Mouse (Mus musculus): ENCODE measurements around the gene Cs. TPM values are rescaled to one million over a fixed set of nuclear protein-coding genes. Genes with fewer than 3 reads are reported as not detected.
A peak's percentile ranks its signal among the peaks of the same experiment; 100 is the strongest.

The Cs gene
- polyA plus RNA-seq, 1 experiment from 2014 or later: 179 TPM

DNA sequence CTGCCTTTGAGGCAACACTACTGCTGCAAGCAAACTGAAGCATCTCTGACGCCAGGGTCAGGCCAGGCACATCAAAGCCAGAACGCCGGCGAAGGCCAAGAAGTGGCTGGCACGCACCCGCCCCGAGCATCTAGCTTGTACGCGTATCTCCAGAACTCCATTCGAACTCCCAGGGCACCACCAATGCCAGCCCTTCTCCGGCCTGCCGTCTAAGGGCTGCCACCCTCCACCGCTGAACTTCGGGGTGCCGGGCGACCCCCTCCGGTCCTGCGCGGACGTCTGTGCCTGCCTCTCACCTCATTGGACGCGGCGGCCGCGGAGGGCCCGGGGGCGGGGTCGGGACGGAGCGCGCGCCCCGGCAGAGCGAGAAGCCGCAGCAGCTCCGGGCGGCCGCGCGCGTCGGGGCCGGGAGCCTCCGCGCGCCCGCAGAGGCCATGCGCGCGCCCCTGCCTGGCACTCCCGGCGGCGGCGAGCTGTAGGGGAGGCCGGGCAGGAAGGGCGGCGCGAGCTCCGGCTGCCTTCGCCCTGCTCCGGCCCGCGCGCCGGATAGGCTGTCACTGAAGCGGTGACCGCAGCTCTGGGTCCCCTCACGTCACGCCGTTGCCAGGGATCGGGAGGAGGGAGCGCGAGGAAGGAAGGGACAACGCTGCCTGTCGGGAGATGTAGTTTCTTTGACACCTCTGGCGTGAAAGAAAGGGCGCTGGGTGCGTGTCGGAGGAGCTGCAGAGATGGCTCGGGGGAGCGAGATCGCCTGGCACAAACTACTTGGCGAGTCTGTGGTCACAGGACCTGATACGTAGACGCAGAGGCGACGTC lies 31.1 kb downstream of the Cs start, which contains the start of gene Coq10a:
Gene Coq10a (minus strand): TSS at position 596 of the 816 bp plus-strand sequence.
- peak; percentile 88 for ATAC-seq (ENCODE audit: insufficient number of reproducible peaks, insufficient read depth, low FRiP score, low TSS enrichment, low read depth)
- H3K27me3 ChIP-seq: no peaks in the 10 kb centered on the region
- under 1% methylated on average over 87 of the region's 87 CpGs for WGBS

DNA sequence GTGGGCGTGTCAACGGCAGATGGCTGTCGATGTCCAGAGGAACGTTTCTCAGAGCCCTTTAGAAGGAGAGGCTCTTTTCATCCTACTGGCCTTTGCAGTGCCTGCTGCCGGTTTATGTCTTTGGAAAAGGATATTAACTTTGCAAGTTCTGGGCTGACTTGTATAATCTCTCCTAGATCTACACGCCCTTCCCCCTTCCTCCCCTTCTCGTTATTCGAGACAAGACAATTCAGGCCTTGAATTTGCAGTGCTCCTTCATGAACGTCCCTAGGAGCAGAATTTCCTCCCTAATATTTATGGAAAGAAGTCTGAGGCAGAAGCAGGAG lies 31.6 kb downstream of the Cs start:
- Histone ChIP-seq H3K27ac (peak overlapping the region; percentile 96), H3K4me2 (peak overlapping the region; percentile 89), H3K27me3 (no peaks in the 10 kb centered on the region), H3K9me3 (no peaks in the 10 kb centered on the region), H3K9ac (peak overlapping the region; percentile 85), H3K36me3 (peaks cover 14% of the 10 kb centered on the region), H3K4me3 (peak overlapping the region; percentile 70), H3K4me1 (peaks cover 14% of the 10 kb centered on the region)
- WGBS: 8% methylated on average over 9 of the region's 9 CpGs
- ATAC-seq (ENCODE audit: insufficient number of reproducible peaks, insufficient read depth, low FRiP score, low TSS enrichment, low read depth): no peak

More for the DNA sequence above, 31.1 kb downstream of the Cs start, which contains the start of gene Coq10a:
- H3K4me2 ChIP-seq: peak within 1 kb of the TSS; percentile 89
- peak within 1 kb of the TSS; percentile 85 for H3K9ac ChIP-seq
- peak within 1 kb of the TSS; percentile 70 for H3K4me3 ChIP-seq
- peak within 1 kb of the TSS; percentile 96 for H3K27ac ChIP-seq
- no peaks in the 10 kb centered on the region for H3K9me3 ChIP-seq
- H3K36me3 ChIP-seq: peaks cover 19% of the 10 kb centered on the region
- peaks cover 14% of the 10 kb centered on the region for H3K4me1 ChIP-seq

DNA sequence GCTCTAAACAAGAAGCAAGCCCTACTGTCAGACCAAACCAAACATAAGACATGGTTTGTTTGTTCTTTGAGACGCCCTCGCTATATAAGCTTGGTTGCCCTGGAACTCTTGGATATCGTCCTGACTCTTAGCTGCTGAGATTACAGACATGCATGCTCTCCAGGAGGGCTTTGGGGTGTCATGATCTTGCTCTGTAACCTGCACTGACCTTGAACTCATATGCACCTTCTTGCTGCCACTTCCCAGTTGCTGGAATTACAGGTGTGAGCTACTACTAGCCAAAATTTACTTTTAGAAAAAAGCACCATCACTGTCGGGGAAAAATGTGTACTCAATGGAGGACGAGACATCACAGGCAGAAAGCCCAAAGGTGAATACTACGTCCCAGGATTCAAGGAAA lies 32.1 kb downstream of the Cs start:
- Histone ChIP-seq H3K4me3 (peak overlapping the region; percentile 70), H3K4me1 (peaks cover 14% of the 10 kb centered on the region), H3K4me2 (peak overlapping the region; percentile 89), H3K9me3 (no peaks in the 10 kb centered on the region), H3K9ac (peak overlapping the region; percentile 85; the same call in 1 of the 2 replicates), H3K27me3 (no peaks in the 10 kb centered on the region), H3K36me3 (peaks cover 11% of the 10 kb centered on the region), H3K27ac (peak overlapping the region; percentile 96)
- no peak for ATAC-seq (ENCODE audit: insufficient number of reproducible peaks, insufficient read depth, low FRiP score, low TSS enrichment, low read depth)
- WGBS: 73% methylated on average over 6 of the region's 6 CpGs

DNA sequence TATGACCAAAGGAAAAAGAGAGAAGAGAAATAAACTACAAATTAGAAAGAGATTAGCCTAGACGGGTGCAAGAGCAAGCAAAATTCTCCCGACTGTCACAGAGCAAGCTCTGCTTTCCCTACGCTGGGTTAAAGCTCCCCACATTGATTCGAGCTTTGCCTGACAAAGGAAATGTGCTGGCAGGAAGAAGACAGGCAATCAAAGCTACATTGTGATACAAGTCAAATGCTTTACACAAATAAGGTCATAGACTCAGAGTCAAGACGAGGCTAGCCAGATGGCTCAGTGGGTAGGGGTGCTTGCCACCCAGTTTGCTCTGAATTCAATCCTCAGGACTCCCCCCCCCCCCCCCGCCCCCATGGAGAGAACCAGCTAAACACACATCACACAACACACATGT lies 32.5 kb downstream of the Cs start:
- Histone ChIP-seq H3K9me3 (no peaks in the 10 kb centered on the region), H3K36me3 (peaks cover 7% of the 10 kb centered on the region), H3K27me3 (no peaks in the 10 kb centered on the region), H3K4me2 (no peak overlapping the region), H3K4me3 (no peak overlapping the region), H3K27ac (no peak overlapping the region), H3K4me1 (peaks cover 14% of the 10 kb centered on the region), H3K9ac (no peak overlapping the region)
- ATAC-seq (ENCODE audit: insufficient number of reproducible peaks, insufficient read depth, low FRiP score, low TSS enrichment, low read depth): no peak
- 68% methylated on average over 6 of the region's 6 CpGs for WGBS

DNA sequence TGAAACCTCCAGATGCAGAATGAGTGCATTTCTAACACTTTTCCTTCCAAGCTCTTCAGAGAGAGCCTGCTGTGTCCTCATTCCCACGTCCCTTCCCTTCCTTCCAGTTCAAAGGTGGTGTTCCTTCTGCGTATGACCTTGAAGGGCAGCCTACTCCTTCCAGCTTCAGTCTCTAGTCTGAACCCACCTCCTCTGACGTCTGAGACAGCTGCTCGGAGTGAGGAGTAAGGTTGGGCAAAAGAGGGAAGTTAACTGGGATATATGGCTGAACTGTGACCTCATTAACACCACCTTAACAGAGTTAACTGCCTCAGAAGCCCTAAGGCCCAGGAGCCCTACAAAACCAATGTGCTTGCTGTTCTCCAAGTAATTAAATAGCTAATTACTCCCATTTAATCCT lies 33.1 kb downstream of the Cs start:
- H3K4me1 ChIP-seq: peaks cover 14% of the 10 kb centered on the region
- H3K9me3 ChIP-seq: no peaks in the 10 kb centered on the region
- H3K4me3 ChIP-seq: no peak overlapping the region
- H3K4me2 ChIP-seq: no peak overlapping the region
- ATAC-seq (ENCODE audit: insufficient number of reproducible peaks, insufficient read depth, low FRiP score, low TSS enrichment, low read depth): no peak
- no peaks in the 10 kb centered on the region for H3K27me3 ChIP-seq
- H3K27ac ChIP-seq: no peak overlapping the region
- WGBS: 50% methylated on average over 4 of the region's 4 CpGs
- H3K36me3 ChIP-seq: peaks cover under 1% of the 10 kb centered on the region
- no peak overlapping the region for H3K9ac ChIP-seq

DNA sequence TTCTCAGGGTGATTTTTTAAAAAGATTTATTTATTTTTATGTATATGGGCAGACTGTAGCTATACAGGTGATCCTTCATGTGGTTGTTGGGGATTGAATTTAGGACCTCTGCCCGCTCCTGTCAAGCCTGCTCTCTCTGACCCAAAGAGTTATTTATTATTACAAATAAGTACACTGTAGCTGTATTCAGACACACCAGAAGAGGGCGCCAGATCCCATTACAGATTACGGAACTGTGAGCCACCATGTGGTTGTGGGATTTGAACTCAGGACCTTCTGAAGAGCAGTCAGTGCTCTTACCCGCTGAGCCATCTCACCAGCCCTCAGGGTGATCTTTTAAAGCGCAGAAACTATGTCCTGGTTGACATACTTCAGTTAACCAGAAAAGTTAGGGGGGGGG lies 34.6 kb downstream of the Cs start:
- H3K4me1 ChIP-seq: peaks cover 21% of the 10 kb centered on the region
- ATAC-seq (ENCODE audit: insufficient number of reproducible peaks, insufficient read depth, low FRiP score, low TSS enrichment, low read depth): no peak
- no peak overlapping the region for H3K4me2 ChIP-seq
- no peaks in the 10 kb centered on the region for H3K36me3 ChIP-seq
- H3K9me3 ChIP-seq: no peaks in the 10 kb centered on the region
- H3K27me3 ChIP-seq: no peaks in the 10 kb centered on the region
- WGBS: 79% methylated on average over 5 of the region's 5 CpGs
- H3K27ac ChIP-seq: no peak overlapping the region
- no peak overlapping the region for H3K4me3 ChIP-seq
- H3K9ac ChIP-seq: no peak overlapping the region

DNA sequence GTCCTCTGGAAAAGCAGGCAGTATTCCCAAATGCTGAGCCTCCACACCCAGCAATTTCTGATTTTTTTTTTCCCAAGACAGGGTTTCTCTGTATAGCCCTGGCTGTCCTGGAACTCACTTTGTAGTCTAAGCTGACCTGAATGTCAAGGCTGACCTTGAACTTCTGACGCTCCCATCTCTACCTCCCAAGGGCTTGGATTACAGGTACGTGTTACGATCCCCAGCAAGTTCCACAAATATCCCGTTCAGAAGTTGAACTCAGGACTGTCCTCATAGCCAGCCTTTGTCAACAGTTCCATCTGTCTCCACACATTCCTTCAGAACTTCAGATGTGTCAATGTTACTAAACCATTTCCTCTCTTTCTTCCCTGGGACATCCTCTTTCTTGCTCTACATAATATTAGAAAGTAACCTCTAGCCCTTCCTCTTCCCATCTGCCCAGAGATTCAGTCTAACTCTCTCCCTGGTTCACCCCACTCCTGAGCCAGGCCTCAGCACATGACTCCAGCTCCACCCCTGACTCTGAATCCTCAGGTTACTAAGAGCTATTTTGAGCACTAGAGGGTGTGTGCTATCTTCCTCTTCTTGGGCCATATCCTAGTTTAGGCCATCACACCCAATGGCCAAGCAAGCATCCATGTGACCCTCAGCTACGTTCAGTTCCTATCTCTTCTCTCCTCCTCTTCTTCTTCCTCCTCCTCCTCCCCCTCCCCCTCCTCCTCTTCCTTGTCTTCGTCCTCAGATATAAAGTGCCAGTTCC lies 35.6 kb downstream of the Cs start:
- H3K4me2 ChIP-seq: no peak overlapping the region
- peaks cover 19% of the 10 kb centered on the region for H3K4me1 ChIP-seq
- ATAC-seq (ENCODE audit: insufficient number of reproducible peaks, insufficient read depth, low FRiP score, low TSS enrichment, low read depth): no peak
- no peak overlapping the region for H3K9ac ChIP-seq
- H3K4me3 ChIP-seq: no peak overlapping the region
- no peaks in the 10 kb centered on the region; the same call in 1 of the 2 replicates for H3K36me3 ChIP-seq
- H3K9me3 ChIP-seq: no peaks in the 10 kb centered on the region
- no peaks in the 10 kb centered on the region for H3K27me3 ChIP-seq
- no peak overlapping the region for H3K27ac ChIP-seq
- WGBS: 77% methylated on average over 6 of the region's 6 CpGs

DNA sequence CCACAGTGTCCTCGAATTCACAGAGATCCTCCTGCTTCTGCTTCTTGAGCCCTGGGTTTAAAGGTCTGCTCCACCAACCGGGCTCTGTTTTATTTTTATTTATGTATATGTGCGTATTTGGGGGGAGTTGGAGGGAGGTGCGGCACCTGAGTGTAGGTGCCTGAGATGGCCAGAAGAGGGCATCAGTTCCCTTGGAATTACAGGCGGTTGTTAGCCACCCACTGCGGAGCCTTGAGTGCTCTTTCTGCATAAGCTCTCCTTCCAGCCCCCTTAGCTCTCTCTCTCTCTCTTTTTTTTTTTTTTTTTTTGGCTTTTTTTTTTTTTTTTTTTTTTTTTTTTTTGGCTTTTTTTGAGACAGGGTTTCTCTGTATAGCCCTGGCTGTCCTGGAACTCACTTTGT lies 36.9 kb downstream of the Cs start:
- H3K4me2 ChIP-seq: no peak overlapping the region
- H3K9me3 ChIP-seq: no peaks in the 10 kb centered on the region
- H3K36me3 ChIP-seq: peaks cover 12% of the 10 kb centered on the region
- H3K4me3 ChIP-seq: no peak overlapping the region
- no peak for ATAC-seq (ENCODE audit: insufficient number of reproducible peaks, insufficient read depth, low FRiP score, low TSS enrichment, low read depth)
- no peak overlapping the region for H3K9ac ChIP-seq
- peaks cover 26% of the 10 kb centered on the region for H3K4me1 ChIP-seq
- no peak overlapping the region for H3K27ac ChIP-seq
- whole genome bisulfite sequencing: 75% methylated on average over 6 of the region's 6 CpGs
- H3K27me3 ChIP-seq: no peaks in the 10 kb centered on the region

DNA sequence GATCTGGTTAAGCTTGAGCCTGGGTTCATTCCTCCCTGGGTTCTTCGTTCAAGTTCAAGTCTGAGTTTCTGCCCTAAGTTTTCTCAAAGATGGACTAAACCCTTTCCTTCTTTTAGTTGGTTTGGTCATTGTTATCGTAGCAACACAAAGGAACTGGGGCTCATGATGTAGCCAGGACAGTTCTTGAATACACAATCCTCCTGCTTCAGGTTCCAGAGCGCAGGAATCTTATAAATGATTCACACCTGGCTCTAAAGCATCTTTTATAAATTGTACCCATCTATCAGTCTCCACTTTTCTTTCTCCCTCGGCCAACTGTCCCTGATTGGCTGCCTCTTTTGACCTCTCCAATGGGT lies 38.5 kb downstream of the Cs start:
- H3K9me3 ChIP-seq: no peaks in the 10 kb centered on the region
- peak overlapping the region; percentile 97 for H3K27ac ChIP-seq
- H3K4me2 ChIP-seq: peak overlapping the region; percentile 81
- peak overlapping the region; percentile 95 for H3K4me3 ChIP-seq
- ATAC-seq (ENCODE audit: insufficient number of reproducible peaks, insufficient read depth, low FRiP score, low TSS enrichment, low read depth): no peak
- peak overlapping the region; percentile 99 for H3K9ac ChIP-seq
- H3K4me1 ChIP-seq: peaks cover 26% of the 10 kb centered on the region
- H3K27me3 ChIP-seq: no peaks in the 10 kb centered on the region
- H3K36me3 ChIP-seq: peaks cover 29% of the 10 kb centered on the region
- 51% methylated on average over 4 of the region's 4 CpGs for WGBS

DNA sequence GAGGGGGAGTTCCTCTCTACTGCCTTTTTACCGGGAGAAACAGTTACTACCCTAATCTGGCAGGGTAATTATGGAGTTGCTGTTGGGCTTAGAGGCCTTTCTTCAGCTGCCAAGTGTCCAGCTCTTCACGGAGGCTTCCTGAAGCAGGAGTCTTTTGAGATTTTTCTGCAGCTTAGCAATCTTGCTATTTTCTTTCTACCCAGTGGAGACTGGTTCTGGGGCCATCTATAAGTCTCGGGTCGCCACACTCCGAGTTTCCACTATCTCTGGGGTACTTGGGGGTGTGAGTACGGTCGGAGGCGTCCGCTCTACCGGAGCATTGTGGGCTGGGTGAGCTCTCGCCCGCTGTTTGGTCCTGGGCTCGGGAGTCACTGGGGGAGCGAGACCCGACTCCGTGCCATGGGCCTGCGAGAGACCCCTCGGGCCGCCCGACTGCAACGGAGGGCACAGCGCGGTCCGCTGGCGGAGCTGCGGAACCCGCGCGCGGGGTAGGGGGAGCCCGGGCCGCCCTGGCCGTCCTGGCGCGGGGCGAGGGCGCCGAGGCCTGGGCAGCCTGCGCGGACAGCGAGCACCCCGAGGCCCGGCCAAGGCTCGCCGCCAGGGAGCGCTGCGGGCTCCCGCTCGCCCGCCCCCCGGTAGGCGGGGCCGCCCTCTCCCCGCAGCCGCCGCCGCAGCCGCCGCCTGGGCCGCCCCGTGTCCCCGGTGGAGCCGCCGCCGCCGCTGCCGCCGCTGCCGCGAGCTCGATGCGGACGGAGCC lies 39.1 kb downstream of the Cs start, which contains the start of gene Ankrd52:
Gene Ankrd52 (plus strand): TSS at position 661 of the 757 bp plus-strand sequence.
- ATAC-seq (ENCODE audit: insufficient number of reproducible peaks, insufficient read depth, low FRiP score, low TSS enrichment, low read depth): peak; percentile 89
- Histone ChIP-seq H3K27ac (peak within 1 kb of the TSS; percentile 97), H3K4me2 (peak within 1 kb of the TSS; percentile 81), H3K36me3 (peaks cover 34% of the 10 kb centered on the region), H3K27me3 (no peaks in the 10 kb centered on the region), H3K9me3 (no peaks in the 10 kb centered on the region), H3K9ac (peak within 1 kb of the TSS; percentile 99), H3K4me1 (peaks cover 26% of the 10 kb centered on the region), H3K4me3 (peak within 1 kb of the TSS; percentile 95)
- under 1% methylated on average over 44 of the region's 73 CpGs for WGBS

DNA sequence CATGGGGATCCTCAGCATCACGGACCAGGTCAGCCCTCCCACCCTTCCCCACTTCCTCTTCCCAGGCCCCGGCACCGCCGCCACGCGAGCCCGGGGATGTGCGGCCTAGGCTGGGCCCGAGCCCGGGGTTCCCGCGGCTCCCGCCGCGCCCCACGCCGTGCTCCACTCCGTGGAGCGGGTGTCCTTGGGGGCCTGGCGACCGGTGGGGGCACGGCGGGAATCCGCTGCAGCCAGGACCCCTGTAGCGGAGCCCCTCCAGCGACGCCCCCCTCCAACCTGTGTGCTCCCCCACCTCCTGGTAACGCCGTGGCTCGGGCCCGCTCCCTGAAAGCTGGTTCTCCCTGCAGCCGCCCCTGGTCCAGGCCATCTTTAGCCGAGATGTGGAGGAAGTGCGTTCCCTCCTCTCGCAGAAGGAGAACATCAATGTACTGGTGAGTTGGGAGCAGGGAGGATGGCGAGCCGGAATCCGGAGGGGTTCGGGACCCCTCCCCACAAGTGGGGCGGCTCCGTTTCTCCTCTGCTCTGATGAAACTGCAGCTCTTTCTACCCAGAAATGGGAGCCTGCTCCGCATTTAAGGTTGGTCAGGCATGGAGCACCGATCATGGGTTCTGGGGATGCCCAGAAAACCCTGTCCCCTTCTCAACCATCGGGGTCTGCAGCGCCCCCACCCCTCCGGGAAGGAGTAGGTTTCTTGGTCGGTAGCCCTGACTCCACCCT lies 39.8 kb downstream of the Cs start:
- H3K27ac ChIP-seq: peak overlapping the region; percentile 97
- H3K36me3 ChIP-seq: peaks cover 42% of the 10 kb centered on the region
- peak overlapping the region; percentile 95 for H3K4me3 ChIP-seq
- ATAC-seq (ENCODE audit: insufficient number of reproducible peaks, insufficient read depth, low FRiP score, low TSS enrichment, low read depth): peak; percentile 68
- H3K4me1 ChIP-seq: peaks cover 26% of the 10 kb centered on the region
- H3K27me3 ChIP-seq: no peaks in the 10 kb centered on the region
- H3K9ac ChIP-seq: peak overlapping the region; percentile 99
- WGBS: under 1% methylated on average over 47 of the region's 47 CpGs
- H3K9me3 ChIP-seq: no peaks in the 10 kb centered on the region
- H3K4me2 ChIP-seq: peak overlapping the region; percentile 81
